Mouse (Mus musculus): ENCODE data around the gene Pramef12. TPM values are rescaled to one million over a fixed set of nuclear protein-coding genes. Genes with fewer than 3 reads are reported as not detected.

Pramef12 gene
- total and polyA plus RNA-seq, 3 experiments = 0.13 to 0.46 (median 0.16) TPM

GRCm38 (mm10) chr4:144406261-144406660 lies 2.0 kb downstream of the Pramef12 start:
- H3K9ac ChIP-seq (ENCODE audit: insufficient read depth, low read depth) = no peak overlapping the region
- no peaks in the 10 kb centered on the region for H3K79me2 ChIP-seq (replicated peaks; ENCODE audit: control insufficient read depth, extremely low read depth, insufficient read depth, poor library complexity, severe bottlenecking)
- dilution Hi-C loops (cut with MboI; ENCODE audit: extremely low pct_ligation_motif_present, extremely low pct_unique_long_range_greater_than_20kb, low sequenced_read_pairs) = no loop called here
- TF ChIP-seq MXI1 (IDR thresholded peaks at IDR 0.05; ENCODE audit: low read depth, low read length) (no peak), NELFE (IDR thresholded peaks at IDR 0.05; ENCODE audit: low read depth, low read length) (no peak), RAD21 (IDR thresholded peaks at IDR 0.05; ENCODE audit: low read depth, low read length) (no peak), POLR2AphosphoS2 (IDR thresholded peaks at IDR 0.05; ENCODE audit: low read depth, low read length) (no peak), CHD2 (IDR thresholded peaks at IDR 0.05; ENCODE audit: low read length) (no peak), MAX (IDR thresholded peaks at IDR 0.05; ENCODE audit: low read length) (no peak), IRF4 (IDR thresholded peaks at IDR 0.05; ENCODE audit: low read depth, low read length) (no peak), UBTF (IDR thresholded peaks at IDR 0.05; ENCODE audit: low read depth, low read length) (no peak), BHLHE40 (IDR thresholded peaks at IDR 0.05; ENCODE audit: low read depth, low read length) (no peak), ZMIZ1 (IDR thresholded peaks at IDR 0.05; ENCODE audit: low read depth, low read length) (no peak), MEF2A (IDR thresholded peaks at IDR 0.05; ENCODE audit: borderline replicate concordance, low read depth, low read length) (no peak), USF2 (conservative IDR thresholded peaks at IDR 0.05; ENCODE audit: low read depth, low read length) (no peak), POLR2A (IDR thresholded peaks at IDR 0.05; ENCODE audit: low read depth, low read length) (no peak)
- DNase-seq (ENCODE audit: extremely low read depth) = no peak
- H3K36me3 ChIP-seq (replicated peaks in 1 of 2; ENCODE audit: control insufficient read depth in 1 of 2, insufficient read depth in 1 of 2, low read length in 1 of 2) = no peaks in the 10 kb centered on the region
- H3K27ac ChIP-seq (ENCODE audit: insufficient read depth, low read depth) = no peak overlapping the region
- H3K4me3 ChIP-seq (replicated peaks in 1 of 3; ENCODE audit: low read depth in 2 of 3, low read length in 2 of 3, poor library complexity in 1 of 3) = no peak overlapping the region
- peaks cover 21% of the 10 kb centered on the region for H3K9me3 ChIP-seq (replicated peaks; ENCODE audit: low read length)
- H3K27me3 ChIP-seq (replicated peaks) = no peaks in the 10 kb centered on the region
- no peak overlapping the region for H3K4me2 ChIP-seq (ENCODE audit: insufficient read depth, low read depth, poor library complexity, severe bottlenecking)
- in situ Hi-C loops (cut with MboI; ENCODE audit: low pct_ligation_motif_present, low pct_unique_long_range_greater_than_20kb, low sequenced_read_pairs) = no loop called here
- peaks cover 0 to 11% of the 10 kb centered on the region in 2 experiments; a peak in 2 of 4 replicates for H3K4me1 ChIP-seq (ENCODE audit: control insufficient read depth in 1 of 2, insufficient read depth in 2 of 2)

- H3K9ac ChIP-seq (ENCODE audit: insufficient read depth, low read depth) = no peak overlapping the region
- in situ Hi-C loops (cut with MboI; ENCODE audit: low pct_ligation_motif_present, low pct_unique_long_range_greater_than_20kb, low sequenced_read_pairs) (no loop called here), dilution Hi-C loops (cut with MboI; ENCODE audit: extremely low pct_ligation_motif_present, extremely low pct_unique_long_range_greater_than_20kb, low sequenced_read_pairs) (no loop called here)
- peak overlapping the region in 1 of 3 experiments; percentile 38 for H3K4me3 ChIP-seq (replicated peaks in 1 of 3; ENCODE audit: low read depth in 2 of 3, low read length in 2 of 3, poor library complexity in 1 of 3)
- H3K27me3 ChIP-seq (replicated peaks) = no peaks in the 10 kb centered on the region
- H3K9me3 ChIP-seq (replicated peaks; ENCODE audit: low read length) = peaks cover 17% of the 10 kb centered on the region
- H3K4me2 ChIP-seq (ENCODE audit: insufficient read depth, low read depth, poor library complexity, severe bottlenecking) = no peak overlapping the region
- H3K4me1 ChIP-seq (ENCODE audit: control insufficient read depth in 1 of 2, insufficient read depth in 2 of 2) = 0 out of 4 replicates have a peak, but pooled peaks cover 0 to 3% of the 10 kb centered on the region in 2 experiments
- 0 out of 2 replicates have a peak, but pooled peaks have one; percentile 23 for TF ChIP-seq ELF1 (IDR thresholded peaks at IDR 0.05; ENCODE audit: low read depth, low read length)
- TF ChIP-seq MXI1 (IDR thresholded peaks at IDR 0.05; ENCODE audit: low read depth, low read length) = no peak
- no peaks in the 10 kb centered on the region for H3K36me3 ChIP-seq (replicated peaks in 1 of 2; ENCODE audit: control insufficient read depth in 1 of 2, insufficient read depth in 1 of 2, low read length in 1 of 2)
- H3K79me2 ChIP-seq (replicated peaks; ENCODE audit: control insufficient read depth, extremely low read depth, insufficient read depth, poor library complexity, severe bottlenecking) = no peaks in the 10 kb centered on the region
- no peak overlapping the region for H3K27ac ChIP-seq (ENCODE audit: insufficient read depth, low read depth)
- peak; percentile 66 for DNase-seq (ENCODE audit: extremely low read depth)
These were observed 3.7 kb downstream of the Pramef12 start for GRCm38 (mm10) chr4:144404456-144405086.

Measured in CH12.LX (cell line).